Mouse (Mus musculus): ENCODE measurements around the gene Cacna2d3.

- TF ChIP-seq CTCF (IDR thresholded peaks at IDR 0.05; ENCODE audit: low read depth, low read length), result no peak
- no peak for TF ChIP-seq POLR2AphosphoS5 (IDR thresholded peaks at IDR 0.05; ENCODE audit: insufficient replicate concordance, low read depth, low read length)
- no peak for TF ChIP-seq TAL1 (conservative IDR thresholded peaks at IDR 0.05; ENCODE audit: low read depth, low read length)
Measured at GRCm38 (mm10) chr14:28954588-28954987, 767.1 kb downstream of the Cacna2d3 start.

Data from G1E (cell line).